Mouse (Mus musculus) heart, embryonic 11.5 days (tissue): ENCODE results near the gene Cpm. TPM values are rescaled to one million over a fixed set of nuclear protein-coding genes. Genes with fewer than 3 reads are reported as not detected.

Experiments used
- ATAC-seq: fragments of 200-750 bp; cut with Nextera tagmentation; replicated peaks from 2 replicates; pipeline ENCODE4 v1.8.0; 2017; ENCODE audit warnings: moderate library complexity; ENCODE audit not compliant: insufficient number of reproducible peaks, low FRiP score, low TSS enrichment
- H3K27ac ChIP-seq: fragments of 300-500 bp; sonication (generic); 2 replicates; pipeline ENCODE4 v1.5.1; 2014; ENCODE audit warnings: mild to moderate bottlenecking, low read depth, low read length
- H3K27me3 ChIP-seq: fragments of 300-500 bp; sonication (generic); 2 replicates; pipeline ENCODE4 v1.6.1; 2014; ENCODE audit warnings: mild to moderate bottlenecking, low read length, mixed read lengths; ENCODE audit not compliant: control insufficient read depth, insufficient read depth
- H3K36me3 ChIP-seq: fragments of 300-500 bp; sonication (generic); 2 replicates; pipeline ENCODE4 v1.6.1; 2014; ENCODE audit warnings: mild to moderate bottlenecking, low read length, moderate library complexity, mixed read lengths; ENCODE audit not compliant: control insufficient read depth, insufficient read depth
- H3K4me1 ChIP-seq: fragments of 300-500 bp; sonication (generic); 2 replicates; pipeline ENCODE4 v1.6.1; 2014; ENCODE audit warnings: low read length; ENCODE audit not compliant: control insufficient read depth, insufficient read depth
- H3K4me2 ChIP-seq: fragments of 300-500 bp; sonication (generic); 2 replicates; pipeline ENCODE4 v1.6.1; 2014; ENCODE audit warnings: mild to moderate bottlenecking, moderate library complexity
- H3K4me3 ChIP-seq: fragments of 300-500 bp; sonication (generic); 2 replicates; pipeline ENCODE4 v1.5.1; 2014; ENCODE audit warnings: low read depth, low read length
- H3K9ac ChIP-seq: fragments of 300-500 bp; sonication (generic); 2 replicates; pipeline ENCODE4 v1.6.1; 2014; ENCODE audit warnings: mild to moderate bottlenecking, low read depth, low read length, moderate library complexity
- H3K9me3 ChIP-seq: fragments of 300-500 bp; sonication (generic); replicated peaks from 2 replicates; pipeline ENCODE4 v1.6.1; 2016; ENCODE audit warnings: low read length; ENCODE audit not compliant: control insufficient read depth
- WGBS: fragments of 180-500 bp; shearing (Covaris S2); extraction: QIAGEN DNeasy Blood & Tissue Kit; methylation state at CpG from one replicate; pipeline ENCODE4 v1.1.7; 2014; ENCODE audit not compliant: insufficient replicate concordance; 5-methylcytosine and 5-hydroxymethylcytosine counted together
- polyA plus RNA-seq: library from polyadenylated mRNA; unstranded; fragments of >200 nt; fragmentation: Nextera tagmentation; extraction: Ambion mirVana; gene quantifications from 2 replicates; pipeline ENCODE4 v1.2.1, GENCODE M21; 2014

Gene Cpm
- polyA plus RNA-seq, 1 experiment from 2014 or later, result 4.1 TPM

DNA sequence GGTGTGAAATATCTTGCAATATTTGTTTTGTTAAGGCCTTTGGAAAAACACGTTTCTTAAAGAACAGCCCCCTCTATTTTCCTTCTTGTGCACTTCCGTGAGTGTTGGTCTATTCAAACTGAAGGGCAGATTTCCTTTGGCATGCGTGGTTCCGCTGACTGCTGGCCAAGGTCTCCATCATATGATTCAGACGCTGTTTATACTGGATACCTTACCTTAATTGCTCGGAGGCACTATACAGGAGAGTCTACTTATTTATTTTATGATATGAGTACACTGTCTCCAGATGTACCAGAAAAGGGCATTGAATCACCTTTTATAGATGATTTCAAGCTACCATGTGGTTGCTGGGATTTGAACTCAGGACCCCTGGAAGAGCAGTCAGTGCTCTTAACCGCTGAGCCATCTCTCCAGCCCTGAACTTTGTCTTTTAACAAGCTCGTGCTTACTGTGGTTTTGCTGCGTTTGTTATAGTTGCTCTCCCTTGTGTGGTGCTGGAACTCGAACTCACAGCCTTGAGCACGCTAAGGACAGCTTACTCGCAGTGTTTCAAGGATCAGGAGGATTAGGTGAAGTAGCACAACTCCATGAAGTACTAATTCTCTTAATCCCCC lies 20.8 kb downstream of the Cpm start:
- H3K36me3 ChIP-seq, result no peaks in the 10 kb centered on the region
- H3K27me3 ChIP-seq, result no peaks in the 10 kb centered on the region
- no peak overlapping the region for H3K27ac ChIP-seq
- H3K9me3 ChIP-seq, result no peaks in the 10 kb centered on the region
- 80% methylated on average over 12 of the region's 12 CpGs for WGBS
- no peak overlapping the region for H3K9ac ChIP-seq
- no peaks in the 10 kb centered on the region for H3K4me1 ChIP-seq
- no peak for ATAC-seq
- H3K4me3 ChIP-seq, result no peak overlapping the region
- H3K4me2 ChIP-seq, result no peak overlapping the region

DNA sequence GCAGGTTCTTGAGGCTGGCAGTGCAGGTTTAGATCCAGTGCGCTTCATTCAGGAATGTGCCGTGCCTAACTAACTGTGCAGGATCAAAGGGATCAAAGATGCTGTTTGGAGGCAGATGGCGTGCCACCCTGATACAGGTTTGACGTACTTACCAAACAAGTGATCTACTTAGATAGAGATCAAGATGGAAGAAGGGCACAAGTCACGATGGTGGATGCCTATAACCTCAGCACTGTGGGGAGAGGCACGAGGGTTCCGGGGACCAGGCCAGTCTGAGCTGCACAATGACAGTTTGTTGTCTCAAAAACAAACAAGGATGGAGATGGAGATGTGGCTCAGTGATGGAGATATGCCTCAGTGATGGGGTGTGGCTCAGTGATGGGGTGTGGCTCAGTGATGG lies 21.4 kb downstream of the Cpm start:
- H3K27me3 ChIP-seq, result no peaks in the 10 kb centered on the region
- 80% methylated on average over 7 of the region's 7 CpGs for WGBS
- H3K36me3 ChIP-seq, result no peaks in the 10 kb centered on the region
- H3K4me1 ChIP-seq, result no peaks in the 10 kb centered on the region
- no peak overlapping the region for H3K27ac ChIP-seq
- H3K4me2 ChIP-seq, result no peak overlapping the region
- H3K4me3 ChIP-seq, result no peak overlapping the region
- no peaks in the 10 kb centered on the region for H3K9me3 ChIP-seq
- ATAC-seq, result no peak
- no peak overlapping the region for H3K9ac ChIP-seq

- no peak overlapping the region for H3K9ac ChIP-seq
- no peaks in the 10 kb centered on the region for H3K36me3 ChIP-seq
- H3K27ac ChIP-seq, result no peak overlapping the region
- ATAC-seq, result no peak
- WGBS, result 75% methylated on average over 10 of the region's 10 CpGs
- H3K4me2 ChIP-seq, result no peak overlapping the region
- no peaks in the 10 kb centered on the region for H3K4me1 ChIP-seq
- no peak overlapping the region for H3K4me3 ChIP-seq
- no peaks in the 10 kb centered on the region for H3K27me3 ChIP-seq
- H3K9me3 ChIP-seq, result no peaks in the 10 kb centered on the region
These were observed 22.5 kb downstream of the Cpm start for GRCm38 (mm10) chr10:117651587-117652377.

- Histone ChIP-seq H3K4me1 (no peaks in the 10 kb centered on the region), H3K4me3 (no peak overlapping the region), H3K9me3 (no peaks in the 10 kb centered on the region), H3K36me3 (no peaks in the 10 kb centered on the region), H3K4me2 (no peak overlapping the region), H3K27me3 (no peaks in the 10 kb centered on the region), H3K27ac (no peak overlapping the region), H3K9ac (no peak overlapping the region)
- no peak for ATAC-seq
- 80% methylated on average over 4 of the region's 4 CpGs for WGBS
These were observed 23.1 kb downstream of the Cpm start for GRCm38 (mm10) chr10:117652378-117652774.

DNA sequence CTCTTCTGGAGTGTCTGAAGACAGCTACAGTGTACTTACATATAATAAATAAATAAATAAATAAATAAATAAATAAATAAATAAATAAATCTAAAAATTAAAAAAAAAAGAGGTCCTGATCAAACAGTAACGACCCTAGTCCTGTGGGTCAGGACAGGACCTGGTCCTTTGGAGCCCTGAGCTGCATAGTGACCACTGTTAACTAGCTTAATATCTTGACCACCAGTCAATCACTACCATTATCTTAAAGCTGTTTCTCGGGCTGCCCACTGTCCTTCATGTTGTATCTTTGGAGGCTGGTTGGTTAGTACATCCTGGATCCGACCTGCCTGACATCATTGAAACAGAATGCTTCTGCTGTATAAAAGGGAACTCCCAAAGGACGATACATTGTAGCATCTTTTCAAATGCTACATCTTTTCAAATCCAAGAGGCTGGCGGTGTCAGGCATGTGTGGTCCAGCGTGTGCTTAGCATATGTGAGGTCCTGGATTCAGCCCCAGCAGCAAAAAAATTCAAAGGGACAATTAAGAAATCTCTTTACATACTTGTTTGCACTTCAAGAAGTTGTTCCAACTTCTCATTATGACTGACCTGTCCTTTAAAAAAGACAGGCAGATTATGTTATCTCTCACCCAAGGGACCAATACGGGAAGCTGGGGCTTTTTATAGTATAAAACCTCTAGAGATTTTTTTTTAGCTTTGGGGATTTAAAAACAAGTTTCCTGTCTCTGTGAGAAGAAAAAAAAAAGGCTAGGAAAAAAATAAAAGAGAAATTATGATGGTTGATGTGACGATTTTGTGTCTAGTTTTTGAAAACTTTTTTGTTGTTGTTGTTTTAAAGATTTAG lies 23.9 kb downstream of the Cpm start:
- Histone ChIP-seq H3K4me2 (no peak overlapping the region), H3K4me1 (no peaks in the 10 kb centered on the region)

GRCm38 (mm10) chr10:117653779-117654173 lies 24.5 kb downstream of the Cpm start:
- Histone ChIP-seq H3K4me1 (no peaks in the 10 kb centered on the region), H3K9me3 (no peaks in the 10 kb centered on the region)
- 84% methylated on average over 7 of the region's 7 CpGs for WGBS

More for the DNA sequence above, 23.9 kb downstream of the Cpm start:
- 70% methylated on average over 8 of the region's 8 CpGs for WGBS
- Histone ChIP-seq H3K27me3 (no peaks in the 10 kb centered on the region), H3K36me3 (no peaks in the 10 kb centered on the region), H3K4me3 (no peak overlapping the region), H3K9ac (no peak overlapping the region), H3K9me3 (no peaks in the 10 kb centered on the region), H3K27ac (no peak overlapping the region)
- ATAC-seq, result no peak

GRCm38 (mm10) chr10:117654576-117655123 lies 25.4 kb downstream of the Cpm start:
- no peaks in the 10 kb centered on the region for H3K27me3 ChIP-seq
- H3K9ac ChIP-seq, result no peak overlapping the region
- H3K4me3 ChIP-seq, result no peak overlapping the region
- H3K4me1 ChIP-seq, result no peaks in the 10 kb centered on the region
- H3K4me2 ChIP-seq, result no peak overlapping the region
- WGBS, result 73% methylated on average over 3 of the region's 3 CpGs
- H3K36me3 ChIP-seq, result no peaks in the 10 kb centered on the region
- H3K27ac ChIP-seq, result no peak overlapping the region
- no peaks in the 10 kb centered on the region for H3K9me3 ChIP-seq
- no peak for ATAC-seq

More at GRCm38 (mm10) chr10:117653779-117654173, 24.5 kb downstream of the Cpm start:
- ATAC-seq, result no peak
- Histone ChIP-seq H3K4me2 (no peak overlapping the region), H3K36me3 (no peaks in the 10 kb centered on the region), H3K4me3 (no peak overlapping the region), H3K27ac (no peak overlapping the region), H3K27me3 (no peaks in the 10 kb centered on the region), H3K9ac (no peak overlapping the region)

DNA sequence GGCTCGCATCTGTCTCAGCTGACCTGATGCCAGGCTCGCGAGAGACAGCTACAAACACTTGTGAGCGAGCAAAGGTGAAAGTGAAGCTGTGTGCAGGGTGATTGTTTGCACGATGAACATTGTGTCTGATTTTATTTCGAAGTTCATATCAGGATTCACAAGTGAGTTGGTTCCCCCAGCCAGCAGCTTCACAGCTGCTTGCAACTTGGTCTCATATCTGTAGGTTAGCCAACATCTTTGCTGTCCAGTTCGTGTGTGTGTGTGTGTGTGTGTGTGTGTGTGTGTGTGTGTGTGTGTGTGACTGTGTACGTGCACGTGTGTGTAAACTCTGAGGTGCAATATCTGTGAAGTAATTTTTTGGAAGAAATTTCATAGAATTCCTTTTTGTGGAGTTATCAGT lies 26.2 kb downstream of the Cpm start:
- WGBS, result 80% methylated on average over 9 of the region's 9 CpGs
- H3K4me3 ChIP-seq, result no peak overlapping the region
- H3K27ac ChIP-seq, result no peak overlapping the region
- no peaks in the 10 kb centered on the region for H3K36me3 ChIP-seq
- no peak for ATAC-seq
- H3K9ac ChIP-seq, result no peak overlapping the region
- no peak overlapping the region for H3K4me2 ChIP-seq
- H3K27me3 ChIP-seq, result no peaks in the 10 kb centered on the region
- no peaks in the 10 kb centered on the region for H3K9me3 ChIP-seq
- no peaks in the 10 kb centered on the region for H3K4me1 ChIP-seq
